Mouse (Mus musculus): ENCODE measurements around the gene Gm21860. TPM values are rescaled to one million over a fixed set of nuclear protein-coding genes. Genes with fewer than 3 reads are reported as not detected.
"Not testable (repeated sequence)": the region's sequence is repeated elsewhere in the genome, so short reads cannot be mapped to it uniquely, and the experiment has no call there.

Gm21860 gene
- polyA plus RNA-seq, 1 experiment from 2014 or later, result not detected

- Histone ChIP-seq H3K36me3 (peaks cover 43% of the 10 kb centered on the region), H3K9me3 (replicated peaks) (peaks cover 57% of the 10 kb centered on the region)
- not testable (repeated sequence) for H3K4me1 ChIP-seq; H3K27me3 ChIP-seq (ENCODE audit: low read depth, poor library complexity, severe bottlenecking); H3K4me3 ChIP-seq; H3K27ac ChIP-seq (replicated peaks)
- peak; percentile 66 for DNase-seq (ENCODE audit: low spot score)
- 73% methylated on average over 28 of the region's 28 CpGs for WGBS
Measured at GRCm38 (mm10) chrY:90738841-90739530, 15.6 kb downstream of the Gm21860 start.

- H3K27me3 ChIP-seq (ENCODE audit: low read depth, poor library complexity, severe bottlenecking), result no peaks in the 10 kb centered on the region
- H3K27ac ChIP-seq (replicated peaks), result no peak overlapping the region
- H3K4me3 ChIP-seq, result no peak overlapping the region
- 79% methylated on average over 1 of the region's 1 CpGs for WGBS
- DNase-seq (ENCODE audit: low spot score), result no peak
- H3K36me3 ChIP-seq, result peaks cover 43% of the 10 kb centered on the region
- no peaks in the 10 kb centered on the region for H3K4me1 ChIP-seq
- peaks cover 54% of the 10 kb centered on the region for H3K9me3 ChIP-seq (replicated peaks)
Measured at GRCm38 (mm10) chrY:90738431-90738680, 16.3 kb downstream of the Gm21860 start.

- H3K27me3 ChIP-seq (ENCODE audit: low read depth, poor library complexity, severe bottlenecking), result no peaks in the 10 kb centered on the region
- WGBS, result 66% methylated on average over 4 of the region's 7 CpGs
- no peak overlapping the region for H3K4me3 ChIP-seq
- peaks cover 42% of the 10 kb centered on the region for H3K36me3 ChIP-seq
- H3K9me3 ChIP-seq (replicated peaks), result peaks cover 49% of the 10 kb centered on the region
- H3K27ac ChIP-seq (replicated peaks), result no peak overlapping the region
- H3K4me1 ChIP-seq, result no peaks in the 10 kb centered on the region
- DNase-seq (ENCODE audit: low spot score), result no peak
Measured at GRCm38 (mm10) chrY:90737606-90738430, 16.8 kb downstream of the Gm21860 start.

GRCm38 (mm10) chrY:90736217-90737000 is 18.2 kb downstream of the Gm21860 start:
- not testable (repeated sequence) for H3K27me3 ChIP-seq (ENCODE audit: low read depth, poor library complexity, severe bottlenecking); H3K4me1 ChIP-seq; H3K4me3 ChIP-seq; H3K27ac ChIP-seq (replicated peaks); DNase-seq (ENCODE audit: low spot score)
- Histone ChIP-seq H3K9me3 (replicated peaks) (peaks cover 35% of the 10 kb centered on the region), H3K36me3 (peaks cover 28% of the 10 kb centered on the region)
- WGBS, result 83% methylated on average over 6 of the region's 9 CpGs

- H3K27ac ChIP-seq (replicated peaks); DNase-seq (ENCODE audit: low spot score); H3K4me1 ChIP-seq; H3K27me3 ChIP-seq (ENCODE audit: low read depth, poor library complexity, severe bottlenecking); H3K4me3 ChIP-seq: not testable (repeated sequence)
- Histone ChIP-seq H3K9me3 (replicated peaks) (peaks cover 29% of the 10 kb centered on the region), H3K36me3 (peaks cover 20% of the 10 kb centered on the region)
- WGBS, result 87% methylated on average over 3 of the region's 5 CpGs
Measured at GRCm38 (mm10) chrY:90735181-90735895, 19.3 kb downstream of the Gm21860 start.

GRCm38 (mm10) chrY:90734334-90734696 is 20.3 kb downstream of the Gm21860 start:
- WGBS, result 61% methylated on average over 8 of the region's 8 CpGs
- not testable (repeated sequence) for H3K27ac ChIP-seq (replicated peaks); H3K4me1 ChIP-seq; H3K27me3 ChIP-seq (ENCODE audit: low read depth, poor library complexity, severe bottlenecking); H3K4me3 ChIP-seq; H3K36me3 ChIP-seq; DNase-seq (ENCODE audit: low spot score)
- peaks cover 19% of the 10 kb centered on the region for H3K9me3 ChIP-seq (replicated peaks)

GRCm38 (mm10) chrY:90733656-90734333 is 20.8 kb downstream of the Gm21860 start:
- 78% methylated on average over 9 of the region's 9 CpGs for WGBS

GRCm38 (mm10) chrY:90732101-90732542 is 22.5 kb downstream of the Gm21860 start:
- WGBS, result 59% methylated on average over 10 of the region's 10 CpGs

More at GRCm38 (mm10) chrY:90733656-90734333, 20.8 kb downstream of the Gm21860 start:
- not testable (repeated sequence) for DNase-seq (ENCODE audit: low spot score); H3K27me3 ChIP-seq (ENCODE audit: low read depth, poor library complexity, severe bottlenecking); H3K4me1 ChIP-seq; H3K27ac ChIP-seq (replicated peaks); H3K4me3 ChIP-seq; H3K36me3 ChIP-seq
- H3K9me3 ChIP-seq (replicated peaks), result peaks cover 14% of the 10 kb centered on the region

GRCm38 (mm10) chrY:90731593-90731955 is 23.0 kb downstream of the Gm21860 start:
- not testable (repeated sequence) for H3K4me1 ChIP-seq; H3K4me3 ChIP-seq; H3K27me3 ChIP-seq (ENCODE audit: low read depth, poor library complexity, severe bottlenecking); DNase-seq (ENCODE audit: low spot score); H3K27ac ChIP-seq (replicated peaks); H3K36me3 ChIP-seq
- peaks cover 13% of the 10 kb centered on the region; the same call in 1 of the 2 replicates for H3K9me3 ChIP-seq (replicated peaks)
- WGBS, result 70% methylated on average over 1 of the region's 1 CpGs

More at GRCm38 (mm10) chrY:90732101-90732542, 22.5 kb downstream of the Gm21860 start:
- H3K4me3 ChIP-seq; H3K27me3 ChIP-seq (ENCODE audit: low read depth, poor library complexity, severe bottlenecking); H3K4me1 ChIP-seq; H3K36me3 ChIP-seq; H3K27ac ChIP-seq (replicated peaks): not testable (repeated sequence)
- peaks cover 13% of the 10 kb centered on the region; the same call in 1 of the 2 replicates for H3K9me3 ChIP-seq (replicated peaks)
- peak; percentile 70 for DNase-seq (ENCODE audit: low spot score)

- not testable (repeated sequence) for H3K4me3 ChIP-seq; H3K27me3 ChIP-seq (ENCODE audit: low read depth, poor library complexity, severe bottlenecking); H3K4me1 ChIP-seq; H3K36me3 ChIP-seq; H3K27ac ChIP-seq (replicated peaks)
- WGBS, result 67% methylated on average over 20 of the region's 20 CpGs
- DNase-seq (ENCODE audit: low spot score), result peak; percentile 62
- H3K9me3 ChIP-seq (replicated peaks), result peaks cover 13% of the 10 kb centered on the region; the same call in 1 of the 2 replicates
Measured at GRCm38 (mm10) chrY:90730908-90731592, 23.6 kb downstream of the Gm21860 start.

- WGBS, result 67% methylated on average over 12 of the region's 12 CpGs
- DNase-seq (ENCODE audit: low spot score); H3K4me1 ChIP-seq; H3K36me3 ChIP-seq; H3K4me3 ChIP-seq; H3K9me3 ChIP-seq (replicated peaks); H3K27me3 ChIP-seq (ENCODE audit: low read depth, poor library complexity, severe bottlenecking); H3K27ac ChIP-seq (replicated peaks): not testable (repeated sequence)
Measured at GRCm38 (mm10) chrY:90729816-90730303, 24.8 kb downstream of the Gm21860 start.
